Comparison of ENCODE assay signal across 8 mouse cellular contexts in the genomic region with DNA sequence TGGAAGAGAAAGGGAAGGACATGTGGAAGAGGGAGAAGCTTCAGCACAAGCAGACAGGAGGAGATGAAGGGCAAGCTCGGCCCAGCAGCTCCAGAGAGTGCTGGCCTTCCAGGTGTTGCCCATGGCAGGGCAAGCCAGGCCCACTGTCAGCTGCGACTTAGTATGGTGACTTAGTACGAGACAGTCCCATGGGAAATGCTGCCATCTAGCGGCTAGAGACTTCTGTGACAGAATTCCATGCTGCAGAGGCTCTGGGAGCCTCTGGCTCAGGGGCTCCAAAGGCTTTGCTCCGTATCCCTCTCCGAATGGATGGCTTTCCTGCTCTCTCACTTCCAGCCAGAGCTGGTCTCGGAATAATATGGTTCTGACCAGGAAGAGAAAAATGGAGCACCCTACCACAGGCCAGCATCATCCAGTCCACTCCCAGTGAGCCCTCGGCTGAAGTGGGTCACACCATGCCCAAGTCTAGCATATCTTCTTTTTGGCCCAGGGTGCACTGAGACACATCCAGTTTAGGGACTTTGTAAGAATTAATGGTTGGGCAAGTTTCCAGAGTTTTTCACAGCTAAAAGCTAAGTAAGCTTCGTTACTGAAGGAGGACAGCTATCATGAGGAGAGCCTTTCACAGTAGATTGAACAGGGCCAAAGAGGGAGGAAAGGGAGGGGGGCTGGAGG. TPM values are rescaled to one million over a fixed set of nuclear protein-coding genes. Genes with fewer than 3 reads are reported as not detected.
DNase-seq lines count a peak whose midpoint lies in the region; ATAC-seq and TF ChIP-seq lines count a peak whose summit lies in the region.

No protein-coding gene starts in this region.

- H3K36me3 ChIP-seq in kidney, adult 2 months (ENCODE audit: control insufficient read depth, insufficient read depth, low read length): no peaks in the 10 kb centered on the region
- peaks cover 23% of the 10 kb centered on the region for H3K36me3 ChIP-seq in limb, embryonic 11.5 days (ENCODE audit: control insufficient read depth, insufficient read depth, low read length)
- peaks cover 30% of the 10 kb centered on the region for H3K36me3 ChIP-seq in midbrain, embryonic 16.5 days (ENCODE audit: control insufficient read depth, insufficient read depth, low read length)

- peak; percentile 94 for DNase-seq in heart, adult 11 months
- no peak for DNase-seq in heart, postnatal 25 days (ENCODE audit: low spot score)
- peak; percentile 76 for DNase-seq in embryo, embryonic 9.5 days (ENCODE audit: extremely low spot score)
- DNase-seq in heart, adult 18-20 months: peak; percentile 67 to 90
- DNase-seq in kidney, adult 2 months: peak; percentile 79
- DNase-seq in limb, embryonic 11.5 days (ENCODE audit: low spot score): peak; percentile 91
- DNase-seq in spleen, postnatal 14 days (ENCODE audit: low spot score in 2 of 2): peak; percentile 39 to 65

- no peaks in the 10 kb centered on the region for H3K27me3 ChIP-seq in kidney, adult 2 months (replicated peaks; ENCODE audit: control insufficient read depth, insufficient read depth, low read length)
- no peaks in the 10 kb centered on the region for H3K27me3 ChIP-seq in limb, embryonic 11.5 days (ENCODE audit: control insufficient read depth, insufficient read depth, low read length)
- H3K27me3 ChIP-seq in midbrain, embryonic 16.5 days (ENCODE audit: control insufficient read depth, insufficient read depth, low read depth, low read length): no peaks in the 10 kb centered on the region

- H3K4me1 ChIP-seq in kidney, adult 2 months (ENCODE audit: control insufficient read depth, insufficient read depth, low read length): no peaks in the 10 kb centered on the region
- H3K4me1 ChIP-seq in limb, embryonic 11.5 days (ENCODE audit: control insufficient read depth, insufficient read depth, low read length): no peaks in the 10 kb centered on the region
- H3K4me1 ChIP-seq in midbrain, embryonic 16.5 days (ENCODE audit: control insufficient read depth, insufficient read depth, low read length): no peaks in the 10 kb centered on the region

- TF ChIP-seq CTCF in kidney, adult 2 months (conservative IDR thresholded peaks at IDR 0.05; ENCODE audit: insufficient read depth, insufficient read length, low read depth, low read length): peak; percentile 81

- no peak overlapping the region for H3K4me2 ChIP-seq in limb, embryonic 11.5 days (ENCODE audit: low read depth, severe bottlenecking)
- no peak overlapping the region for H3K4me2 ChIP-seq in midbrain, embryonic 16.5 days (ENCODE audit: low read length)

- no peaks in the 10 kb centered on the region for H3K9me3 ChIP-seq in limb, embryonic 11.5 days (ENCODE audit: control insufficient read depth, low read length)
- H3K9me3 ChIP-seq in midbrain, embryonic 16.5 days (replicated peaks; ENCODE audit: control insufficient read depth, low read length, poor library complexity, severe bottlenecking): no peaks in the 10 kb centered on the region

- no peak overlapping the region for H3K27ac ChIP-seq in kidney, adult 2 months (ENCODE audit: insufficient read depth, low read depth, low read length)
- no peak overlapping the region for H3K27ac ChIP-seq in limb, embryonic 11.5 days (replicated peaks; ENCODE audit: low read depth, low read length)
- H3K27ac ChIP-seq in midbrain, embryonic 16.5 days (ENCODE audit: low read length): no peak overlapping the region

- ATAC-seq in limb, embryonic 11.5 days (ENCODE audit: insufficient number of reproducible peaks, low FRiP score, low TSS enrichment, low read depth): peak; percentile 71
- ATAC-seq in midbrain, embryonic 16.5 days: peak; percentile 72

- intact Hi-C loops in heart, postnatal 25 days (cut with DNase I): loop anchor here (1.0 to 5.0 kb wide), 3 partner anchors 45 to 203 kb away; no protein-coding TSS in a partner anchor

- no peak overlapping the region for H3K4me3 ChIP-seq in kidney, adult 2 months (ENCODE audit: insufficient read depth, low read depth, low read length)
- no peak overlapping the region for H3K4me3 ChIP-seq in limb, embryonic 11.5 days (ENCODE audit: low read depth, low read length)
- no peak overlapping the region for H3K4me3 ChIP-seq in midbrain, embryonic 16.5 days (ENCODE audit: low read depth, low read length)

- H3K9ac ChIP-seq in limb, embryonic 11.5 days (ENCODE audit: low read length): no peak overlapping the region
- H3K9ac ChIP-seq in midbrain, embryonic 16.5 days (ENCODE audit: low read depth, low read length): no peak overlapping the region

- 24% methylated on average over 9 of the region's 9 CpGs for WGBS in kidney, adult 2 months
- 33% methylated on average over 9 of the region's 9 CpGs for WGBS in limb, embryonic 11.5 days
- 26% methylated on average over 9 of the region's 9 CpGs for WGBS in midbrain, embryonic 16.5 days

- TF ChIP-seq POLR2A in kidney, adult 2 months (IDR thresholded peaks at IDR 0.05; ENCODE audit: low read depth, low read length): no peak

RNA-seq across cellular contexts. Expression of a gene that starts 32.6 kb away (rescaled TPM):
- 1 to 10 TPM; 1.6 to 1.7 TPM for total RNA-seq in heart, postnatal 25 days (2021)
- total RNA-seq in heart, adult 18-20 months (2021): 1 to 10 TPM; 1.3 to 1.4 TPM
- polyA plus RNA-seq in kidney, adult 2 months (2012; rRNA removed): 0.61 and 0.66 TPM in 2 replicates
- polyA plus RNA-seq in limb, embryonic 11.5 days (2014; fragmentation: Nextera tagmentation; extraction: Ambion mirVana): 1.0 and 1.8 TPM in 2 replicates
- polyA plus RNA-seq in midbrain, embryonic 16.5 days (2015; fragmentation: Nextera tagmentation; extraction: Ambion mirVana): 15.6 and 22.9 TPM in 2 replicates

RNA-seq across cellular contexts. Expression of a gene that starts 58.5 kb away (rescaled TPM):
- total RNA-seq in heart, postnatal 25 days (2021): under 1 TPM; 0.36 to 0.81 TPM
- under 1 TPM; 0.21 to 0.37 TPM for total RNA-seq in heart, adult 18-20 months (2021)
- polyA plus RNA-seq in kidney, adult 2 months (2012; rRNA removed): 2.3 and 3.7 TPM in 2 replicates
- 0.13 and 0.15 TPM in 2 replicates for polyA plus RNA-seq in limb, embryonic 11.5 days (2014; fragmentation: Nextera tagmentation; extraction: Ambion mirVana)
- polyA plus RNA-seq in midbrain, embryonic 16.5 days (2015; fragmentation: Nextera tagmentation; extraction: Ambion mirVana): not detected in 2 replicates
